ENCODE assay signal across 16 mouse cellular contexts in the genomic region with DNA sequence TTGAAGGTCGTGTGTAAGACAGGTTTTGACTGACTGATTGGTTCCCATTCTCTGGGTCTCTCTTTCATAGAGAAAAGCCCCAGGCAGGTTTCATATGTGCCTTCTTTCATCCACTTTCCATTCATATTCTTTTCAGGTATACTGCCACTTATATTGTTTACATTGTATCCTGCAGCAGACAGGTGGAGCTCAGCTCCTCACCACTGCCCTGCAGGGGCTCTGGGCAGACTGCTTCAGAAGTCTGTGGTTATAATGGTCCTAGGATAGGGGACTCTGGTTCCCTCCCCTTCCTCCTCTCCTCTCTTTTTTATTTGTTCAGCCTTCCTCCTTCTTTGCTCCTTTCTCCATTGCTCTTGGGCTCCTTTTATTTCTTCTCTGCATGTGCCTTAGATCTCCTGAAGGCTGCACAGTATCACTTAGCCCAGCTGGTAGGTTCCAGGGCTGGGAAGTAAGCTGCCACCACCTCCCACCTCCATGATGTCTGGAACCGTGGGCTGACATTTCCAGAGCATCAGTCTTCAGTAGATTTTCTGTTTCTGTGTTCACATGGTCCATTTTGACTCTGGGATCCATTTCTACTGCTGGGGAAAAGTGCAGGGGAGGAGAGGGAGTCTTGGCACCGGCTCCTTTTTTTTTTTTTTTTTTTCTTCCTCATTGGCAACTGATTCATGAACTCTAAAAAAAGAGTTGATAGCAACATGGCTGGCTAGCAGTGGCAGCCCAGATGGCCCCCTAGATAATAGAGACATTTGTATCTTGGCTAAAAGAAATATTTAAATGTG. TPM values are rescaled to one million over a fixed set of nuclear protein-coding genes. Genes with fewer than 3 reads are reported as not detected.
DNase-seq lines count a peak whose midpoint lies in the region; ATAC-seq lines count a peak whose summit lies in the region.
"Had no signal": no experiment of that assay in that cellular context is flagged by ENCODE, and none has a peak within 500 bp of the region (broad histone marks: within the 10 kb centered on the region; RNA-seq: fewer than 3 reads in every experiment).

No protein-coding gene starts in this region.

- no peak overlapping the region for H3K4me3 ChIP-seq in midbrain, embryonic 14.5 days (replicated peaks; ENCODE audit: low read depth, low read length)
- no peak overlapping the region for H3K4me3 ChIP-seq in midbrain, embryonic 11.5 days (ENCODE audit: low read depth, low read length)
- H3K4me3 ChIP-seq in forebrain, embryonic 14.5 days (ENCODE audit: low read depth, low read length), result no peak overlapping the region
- H3K4me3 ChIP-seq: embryonic facial prominence, embryonic 12.5 days; hindbrain, embryonic 10.5 days; intestine, embryonic 15.5 days had no signal

- no peak overlapping the region for H3K9ac ChIP-seq in midbrain, embryonic 14.5 days (replicated peaks; ENCODE audit: low read length)
- H3K9ac ChIP-seq in midbrain, embryonic 11.5 days (ENCODE audit: low read length), result no peak overlapping the region
- no peak overlapping the region for H3K9ac ChIP-seq in forebrain, embryonic 14.5 days (ENCODE audit: low read length)
- H3K9ac ChIP-seq: embryonic facial prominence, embryonic 12.5 days; intestine, embryonic 15.5 days; liver, postnatal 0 days had no signal

- H3K4me1 ChIP-seq in midbrain, embryonic 14.5 days (ENCODE audit: control insufficient read depth, insufficient read depth, low read length), result 0 out of 2 replicates have a peak, but pooled peaks cover 4% of the 10 kb centered on the region
- H3K4me1 ChIP-seq in midbrain, embryonic 11.5 days (ENCODE audit: control insufficient read depth, insufficient read depth, low read length), result no peaks in the 10 kb centered on the region
- H3K4me1 ChIP-seq in forebrain, embryonic 14.5 days (ENCODE audit: control insufficient read depth, insufficient read depth, low read length), result peaks cover 15% of the 10 kb centered on the region; the same call in 1 of the 2 replicates
- H3K4me1 ChIP-seq: intestine, embryonic 15.5 days had no signal

- no peaks in the 10 kb centered on the region for H3K27me3 ChIP-seq in midbrain, embryonic 14.5 days (ENCODE audit: control insufficient read depth, insufficient read depth, low read length)
- H3K27me3 ChIP-seq in midbrain, embryonic 11.5 days (ENCODE audit: control insufficient read depth, insufficient read depth, low read length), result no peaks in the 10 kb centered on the region
- no peaks in the 10 kb centered on the region for H3K27me3 ChIP-seq in forebrain, embryonic 14.5 days (replicated peaks; ENCODE audit: control insufficient read depth, insufficient read depth, low read length)
- H3K27me3 ChIP-seq: embryonic facial prominence, embryonic 12.5 days had no signal

- no peak overlapping the region for H3K27ac ChIP-seq in midbrain, embryonic 14.5 days (replicated peaks; ENCODE audit: low read depth, low read length)
- H3K27ac ChIP-seq in midbrain, embryonic 11.5 days (ENCODE audit: low read depth, low read length), result no peak overlapping the region
- H3K27ac ChIP-seq in forebrain, embryonic 14.5 days (ENCODE audit: low read depth, low read length), result peak overlapping the region; percentile 22; the same call in 1 of the 2 replicates
- H3K27ac ChIP-seq: embryonic facial prominence, embryonic 12.5 days; intestine, embryonic 15.5 days had no signal

- 44% methylated on average over 3 of the region's 3 CpGs for WGBS in midbrain, embryonic 14.5 days
- WGBS in midbrain, embryonic 11.5 days, result 43% methylated on average over 3 of the region's 3 CpGs
- WGBS in forebrain, embryonic 14.5 days, result 30% methylated on average over 3 of the region's 3 CpGs

- no peak for ATAC-seq in midbrain, embryonic 14.5 days (ENCODE audit: low FRiP score, low TSS enrichment)
- no peak for ATAC-seq in midbrain, embryonic 11.5 days (ENCODE audit: low FRiP score)
- ATAC-seq in forebrain, embryonic 14.5 days, result peak; percentile 24; the same call in 1 of the 2 replicates
- ATAC-seq in cerebellum, adult (ENCODE audit: insufficient number of reproducible peaks, low FRiP score, low TSS enrichment), result no peak
- ATAC-seq: intestine, embryonic 15.5 days; liver, postnatal 0 days; Patski had no signal

- peak; percentile 15 for DNase-seq in midbrain, embryonic 14.5 days
- no peak for DNase-seq in midbrain, embryonic 11.5 days (ENCODE audit: low spot score, missing footprints)
- peak; percentile 60 for DNase-seq in forebrain, embryonic 14.5 days (ENCODE audit: low spot score)
- DNase-seq in frontal cortex, postnatal 14 days (ENCODE audit: low spot score in 2 of 2), result peak; percentile 33 to 55
- peak; percentile 71 to 76 for DNase-seq in right cerebral cortex, adult 2 months (ENCODE audit: low spot score in 2 of 2)
- no peak for DNase-seq in heart, adult 9 months (ENCODE audit: low spot score in 2 of 2)
- DNase-seq in lung, adult 18-20 months, result no peak
- DNase-seq: cerebellum, postnatal 10 days; kidney, postnatal 36 days; liver, postnatal 0 days; spleen, adult 18-20 months had no signal

- H3K36me3 ChIP-seq in midbrain, embryonic 14.5 days (ENCODE audit: control insufficient read depth, insufficient read depth, low read length), result no peaks in the 10 kb centered on the region
- no peaks in the 10 kb centered on the region for H3K36me3 ChIP-seq in midbrain, embryonic 11.5 days (ENCODE audit: control insufficient read depth, insufficient read depth, low read length)
- no peaks in the 10 kb centered on the region for H3K36me3 ChIP-seq in forebrain, embryonic 14.5 days (ENCODE audit: control insufficient read depth, insufficient read depth, low read length)
- H3K36me3 ChIP-seq: embryonic facial prominence, embryonic 12.5 days; hindbrain, embryonic 10.5 days; intestine, embryonic 15.5 days had no signal

- no peak overlapping the region for H3K4me2 ChIP-seq in midbrain, embryonic 14.5 days (ENCODE audit: low read length)
- H3K4me2 ChIP-seq in midbrain, embryonic 11.5 days, result no peak overlapping the region
- H3K4me2 ChIP-seq in forebrain, embryonic 14.5 days (ENCODE audit: low read length), result no peak overlapping the region
- H3K4me2 ChIP-seq: embryonic facial prominence, embryonic 12.5 days; intestine, embryonic 15.5 days had no signal

- no peaks in the 10 kb centered on the region for H3K9me3 ChIP-seq in midbrain, embryonic 14.5 days (ENCODE audit: control insufficient read depth, low read length)
- H3K9me3 ChIP-seq in midbrain, embryonic 11.5 days (ENCODE audit: control insufficient read depth, low read length), result no peaks in the 10 kb centered on the region
- H3K9me3 ChIP-seq in forebrain, embryonic 14.5 days (replicated peaks; ENCODE audit: control insufficient read depth, low read length), result no peaks in the 10 kb centered on the region
- H3K9me3 ChIP-seq: embryonic facial prominence, embryonic 12.5 days; hindbrain, embryonic 10.5 days; intestine, embryonic 15.5 days had no signal

RNA-seq across cellular contexts. Expression of a gene that starts 16.6 kb away (rescaled TPM):
- polyA plus RNA-seq in midbrain, embryonic 14.5 days (2014; fragmentation: Nextera tagmentation; extraction: Ambion mirVana), result 7.6 and 10.3 TPM in 2 replicates
- 1.2 and 1.3 TPM in 2 replicates for polyA plus RNA-seq in midbrain, embryonic 11.5 days (2014; fragmentation: Nextera tagmentation; extraction: Ambion mirVana)
- polyA plus RNA-seq in forebrain, embryonic 14.5 days (2014; fragmentation: Nextera tagmentation; extraction: Ambion mirVana), result 17.0 and 27.9 TPM in 2 replicates
- polyA plus RNA-seq: liver, postnatal 0 days had no signal

Comparison
In these comparisons a context has a peak if more than half of its experiments do, and no peak if none do; other contexts are left out.
1. DNase-seq: peak in midbrain, embryonic 14.5 days (single experiment), forebrain, embryonic 14.5 days (single experiment), frontal cortex, postnatal 14 days (2 of 2) and right cerebral cortex, adult 2 months (2 of 2); none in midbrain, embryonic 11.5 days (single experiment), heart, adult 9 months (0 of 2) and lung, adult 18-20 months (0 of 2).